Mouse (Mus musculus) bone marrow macrophage, adult 2 months (primary cell): Measurements from ENCODE around the gene Pno1. TPM values are rescaled to one million over a fixed set of nuclear protein-coding genes. Genes with fewer than 3 reads are reported as not detected.

ENCODE experiments used
- H3K27ac ChIP-seq: 2 replicates; pipeline ENCODE4 v1.5.1; 2012; ENCODE audit warnings: low read depth, low read length; ENCODE audit not compliant: insufficient read depth
- H3K4me1 ChIP-seq: 2 replicates; pipeline ENCODE4 v1.6.1; 2012; ENCODE audit warnings: low read length; ENCODE audit not compliant: control insufficient read depth, insufficient read depth
- H3K4me3 ChIP-seq: 2 replicates; pipeline ENCODE4 v1.5.1; 2012; ENCODE audit warnings: mild to moderate bottlenecking, low read length, moderate library complexity; ENCODE audit not compliant: insufficient read depth
- CTCF ChIP-seq: IDR thresholded peaks from 2 replicates; pipeline ENCODE4 v1.5.1; 2012; ENCODE audit warnings: low read depth, mild to moderate bottlenecking, low read length, moderate library complexity
- POLR2A ChIP-seq: IDR thresholded peaks from 2 replicates; pipeline ENCODE4 v1.6.1; 2012; ENCODE audit warnings: mild to moderate bottlenecking, low read depth, low read length, borderline replicate concordance
- polyA plus RNA-seq: library from polyadenylated mRNA; stranded (reverse); fragments of >200 nt; gene quantifications from 2 replicates; pipeline ENCODE4 v1.2.4, GENCODE M21; 2012; ENCODE audit not compliant: missing spikeins, insufficient read depth, insufficient read length

The Pno1 gene
- polyA plus RNA-seq, 1 experiment = 24.0 TPM

GRCm38 (mm10) chr11:17212903-17213509 is 1.6 kb upstream of the Pno1 start:
- no peak overlapping the region for H3K27ac ChIP-seq
- H3K4me3 ChIP-seq = no peak overlapping the region
- H3K4me1 ChIP-seq = peaks cover 24% of the 10 kb centered on the region
- no peak for TF ChIP-seq POLR2A
- no peak for TF ChIP-seq CTCF

- H3K4me1 ChIP-seq = peaks cover 24% of the 10 kb centered on the region
- peak overlapping the region; percentile 61 for H3K27ac ChIP-seq
- no peak for TF ChIP-seq CTCF
- TF ChIP-seq POLR2A = no peak
- H3K4me3 ChIP-seq = peak overlapping the region; percentile 77
Observed at GRCm38 (mm10) chr11:17212141-17212495, 750 bp upstream of the Pno1 start.

GRCm38 (mm10) chr11:17202481-17202880 is 8.9 kb downstream of the Pno1 start:
- no peak overlapping the region for H3K27ac ChIP-seq

GRCm38 (mm10) chr11:17200936-17201335 is 10.4 kb downstream of the Pno1 start:
- TF ChIP-seq CTCF = no peak
- TF ChIP-seq POLR2A = no peak
- no peak overlapping the region for H3K27ac ChIP-seq
- H3K4me3 ChIP-seq = no peak overlapping the region
- no peaks in the 10 kb centered on the region for H3K4me1 ChIP-seq

More at GRCm38 (mm10) chr11:17202481-17202880, 8.9 kb downstream of the Pno1 start:
- Histone ChIP-seq H3K4me1 (no peaks in the 10 kb centered on the region), H3K4me3 (no peak overlapping the region)
- TF ChIP-seq CTCF = no peak
- TF ChIP-seq POLR2A = no peak

GRCm38 (mm10) chr11:17199840-17200501 is 11.4 kb downstream of the Pno1 start:
- no peak overlapping the region for H3K4me3 ChIP-seq
- H3K4me1 ChIP-seq = no peaks in the 10 kb centered on the region
- no peak overlapping the region for H3K27ac ChIP-seq
- no peak for TF ChIP-seq CTCF
- TF ChIP-seq POLR2A = no peak

- Histone ChIP-seq H3K4me3 (no peak overlapping the region), H3K27ac (no peak overlapping the region), H3K4me1 (no peaks in the 10 kb centered on the region)
- no peak for TF ChIP-seq CTCF
- TF ChIP-seq POLR2A = no peak
Observed at GRCm38 (mm10) chr11:17199170-17199569, 12.2 kb downstream of the Pno1 start.

- TF ChIP-seq POLR2A (no peak), CTCF (no peak)
- peaks cover 7% of the 10 kb centered on the region for H3K4me1 ChIP-seq
- no peak overlapping the region for H3K27ac ChIP-seq
- no peak overlapping the region for H3K4me3 ChIP-seq
Observed at GRCm38 (mm10) chr11:17192151-17192844, 19.1 kb downstream of the Pno1 start.

- Histone ChIP-seq H3K4me3 (no peak overlapping the region), H3K27ac (no peak overlapping the region), H3K4me1 (peaks cover 26% of the 10 kb centered on the region)
- TF ChIP-seq CTCF (no peak), POLR2A (no peak)
Observed at GRCm38 (mm10) chr11:17188786-17189185, 22.6 kb downstream of the Pno1 start.

- TF ChIP-seq CTCF (no peak), POLR2A (no peak)
- no peak overlapping the region for H3K4me3 ChIP-seq
- no peak overlapping the region for H3K27ac ChIP-seq
- H3K4me1 ChIP-seq = peaks cover 36% of the 10 kb centered on the region
Observed at GRCm38 (mm10) chr11:17187649-17188048, 23.7 kb downstream of the Pno1 start.

- H3K4me1 ChIP-seq = peaks cover 54% of the 10 kb centered on the region
- H3K4me3 ChIP-seq = no peak overlapping the region
- H3K27ac ChIP-seq = peak overlapping the region; percentile 47
- TF ChIP-seq POLR2A = no peak
Observed at GRCm38 (mm10) chr11:17183165-17183564, 28.2 kb downstream of the Pno1 start.
